Mouse (Mus musculus) 3134 (cell line): ENCODE results near the gene 4930449I24Rik.
"Not testable (repeated sequence)": the region's sequence is repeated elsewhere in the genome, so short reads cannot be mapped to it uniquely, and the experiment has no call there.

ENCODE experiments used
- DNase-seq: peaks from one replicate; pipeline ENCODE4 v3.0.0-alpha.2; 2011; ENCODE audit warnings: low spot score; ENCODE audit not compliant: insufficient read length; ENCODE audit errors: extremely low read depth

Gene 4930449I24Rik

GRCm38 (mm10) chr5:146502099-146502498 lies at the start of gene 4930449I24Rik:
TSS of gene 4930449I24Rik (plus strand) at chr5:146502399.
- DNase-seq = not testable (repeated sequence)

GRCm38 (mm10) chr5:146453556-146453955 lies 48.6 kb upstream of the 4930449I24Rik start:
- DNase-seq = no peak

DNA sequence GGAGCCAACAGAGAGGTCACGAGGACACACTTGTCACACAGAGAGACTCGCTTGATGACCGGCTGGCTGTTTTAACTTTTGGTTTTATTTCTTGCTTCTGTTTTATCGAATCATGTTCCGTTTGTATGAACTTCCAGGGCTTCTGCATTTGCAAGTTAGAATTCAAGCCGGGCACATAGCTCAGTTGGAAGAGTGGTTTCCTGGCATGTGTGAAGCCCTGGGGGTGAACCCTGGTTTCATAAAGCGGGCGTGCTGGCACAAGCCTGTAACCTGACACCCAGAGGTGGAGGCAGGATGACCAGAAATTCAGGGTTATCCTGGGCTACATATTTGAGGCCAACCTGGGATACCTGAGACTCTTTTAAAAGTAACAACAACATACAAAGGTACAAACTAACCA lies 40.6 kb upstream of the 4930449I24Rik start:
- no peak for DNase-seq

DNA sequence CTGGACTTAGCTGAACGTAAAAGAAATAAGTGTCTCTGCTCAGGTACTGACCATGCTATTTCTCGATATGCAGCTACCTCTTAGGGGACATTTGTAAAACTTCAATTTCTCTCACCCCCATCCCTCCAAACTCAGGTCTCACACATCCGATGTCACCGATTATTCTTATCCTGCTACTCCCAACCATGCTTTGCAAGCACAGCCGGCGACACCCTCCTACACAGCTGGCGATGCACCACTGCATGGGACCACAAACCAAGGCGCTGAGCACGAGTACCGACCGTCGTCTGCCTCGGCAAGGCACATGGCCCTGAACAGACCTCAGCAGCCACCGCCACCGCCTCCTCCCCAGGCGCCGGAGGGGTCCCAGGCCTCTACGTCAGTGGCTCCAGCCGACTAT lies 35.5 kb upstream of the 4930449I24Rik start:
- no peak for DNase-seq

DNA sequence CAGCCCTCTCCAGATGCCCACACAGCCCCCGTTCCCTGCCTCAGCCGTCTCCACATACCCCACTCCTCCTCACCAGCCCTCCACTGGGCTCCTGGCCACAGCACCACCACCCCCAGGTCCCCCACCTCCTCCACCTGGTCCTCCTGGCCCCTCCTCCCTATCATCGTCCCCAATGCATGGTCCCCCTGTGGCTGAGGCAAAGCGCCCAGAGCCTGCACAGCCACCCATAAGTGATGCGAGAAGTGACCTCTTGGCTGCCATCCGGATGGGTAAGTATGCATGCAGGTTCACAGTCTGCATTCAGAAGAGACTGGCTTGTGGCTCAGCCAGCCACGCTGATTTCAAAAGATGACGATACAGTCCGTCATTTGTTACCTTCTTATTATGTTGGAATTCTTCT lies 33.9 kb upstream of the 4930449I24Rik start:
- no peak for DNase-seq

DNA sequence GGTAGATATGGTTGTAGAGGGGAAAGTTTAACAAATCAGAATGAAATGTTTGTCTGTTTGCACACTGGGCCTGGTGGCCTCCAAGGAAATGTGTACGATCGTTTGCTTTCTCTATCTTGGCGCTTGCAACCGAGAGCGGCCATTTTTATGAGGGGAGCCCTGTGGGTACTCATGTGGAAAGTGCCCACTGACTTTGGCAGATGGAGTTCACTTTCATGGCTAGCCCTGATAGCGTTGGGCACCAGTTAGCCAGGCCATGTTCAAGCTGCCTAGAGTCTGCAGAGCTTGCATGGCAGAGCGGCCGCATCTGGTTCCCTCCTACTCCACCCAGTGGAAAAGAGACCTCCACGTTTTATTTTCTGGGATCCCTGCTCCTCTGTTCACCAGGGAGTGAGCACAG lies 31.4 kb upstream of the 4930449I24Rik start:
- DNase-seq = no peak

DNA sequence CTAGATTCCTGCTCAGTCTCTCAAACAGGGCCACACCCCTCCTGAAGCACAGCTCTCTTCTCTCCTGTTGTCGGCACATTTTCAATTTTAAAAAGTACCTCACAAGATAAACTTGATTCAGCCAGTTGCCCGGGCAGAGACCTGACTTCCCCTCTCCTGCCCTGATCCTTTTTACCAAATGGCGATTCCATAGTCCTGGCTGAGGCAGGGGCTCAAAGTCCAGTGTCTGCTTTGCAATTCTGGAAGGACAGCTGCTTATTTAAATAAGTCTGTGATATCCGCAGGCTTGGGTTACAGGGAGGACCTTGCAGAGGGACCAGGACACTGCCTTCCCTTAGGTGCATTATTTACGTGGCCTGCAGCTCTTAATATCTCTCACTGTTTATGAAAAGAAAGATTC lies 30.9 kb upstream of the 4930449I24Rik start:
- DNase-seq = no peak

GRCm38 (mm10) chr5:146471821-146472220 lies 30.4 kb upstream of the 4930449I24Rik start:
- DNase-seq = no peak

GRCm38 (mm10) chr5:146479564-146479963 lies 22.6 kb upstream of the 4930449I24Rik start:
- DNase-seq = not testable (repeated sequence)

DNA sequence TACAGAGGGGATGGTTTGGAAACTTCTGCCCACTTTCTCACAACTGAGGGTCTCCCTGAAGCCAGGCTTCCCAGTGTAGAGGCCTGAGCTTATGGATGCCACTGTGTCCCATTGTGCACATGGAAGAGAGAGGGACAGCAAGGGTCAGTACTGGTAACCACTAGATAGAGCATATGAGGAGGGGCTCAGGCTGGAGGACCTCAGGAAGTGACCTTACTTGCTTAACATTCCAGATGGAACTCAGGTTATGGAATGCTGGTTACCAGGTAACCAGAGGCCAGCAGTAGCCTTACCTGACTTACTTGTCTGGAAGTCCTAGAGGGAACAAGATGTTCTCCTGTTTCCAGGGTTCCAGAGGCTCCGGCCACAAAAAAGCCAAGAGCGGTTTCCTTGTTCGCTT lies 20.5 kb upstream of the 4930449I24Rik start, which contains the start of gene Gm6408:
Gm6408 (plus strand) TSS at position 301 of the 400 bp plus-strand sequence.
- DNase-seq = not testable (repeated sequence)

GRCm38 (mm10) chr5:146488959-146489358 lies 13.2 kb upstream of the 4930449I24Rik start:
- DNase-seq = not testable (repeated sequence)

- not testable (repeated sequence) for DNase-seq
Measured at GRCm38 (mm10) chr5:146491063-146491462, 11.1 kb upstream of the 4930449I24Rik start, which contains the start of gene Gm6370. TSS of gene Gm6370 (plus strand) at chr5:146491363.

- not testable (repeated sequence) for DNase-seq
Measured at GRCm38 (mm10) chr5:146513823-146514222, 11.6 kb downstream of the 4930449I24Rik start, which contains the start of gene Gm3402. TSS of gene Gm3402 (plus strand) at chr5:146514123.

GRCm38 (mm10) chr5:146525501-146525900 lies 23.3 kb downstream of the 4930449I24Rik start, which contains the start of gene Gm3404:
TSS of gene Gm3404 (plus strand) at chr5:146525801.
- not testable (repeated sequence) for DNase-seq

GRCm38 (mm10) chr5:146537347-146537746 lies 35.1 kb downstream of the 4930449I24Rik start, which contains the start of gene Gm3409:
TSS of gene Gm3409 (plus strand) at chr5:146537647.
- DNase-seq = not testable (repeated sequence)
